Mouse (Mus musculus) C2C12 (cell line): Measurements from ENCODE around the gene Rnf114.

Experiments
- CEBPB ChIP-seq: IDR thresholded peaks from one replicate; pipeline ENCODE4 v1.6.1; 2011; ENCODE audit warnings: low read depth, mild to moderate bottlenecking, control low read depth, moderate library complexity
- CTCF ChIP-seq: IDR thresholded peaks from one replicate; pipeline ENCODE4 v1.5.1; 2011; ENCODE audit not compliant: control insufficient read depth, insufficient read depth, insufficient read length
- MAX ChIP-seq: IDR thresholded peaks from one replicate; pipeline ENCODE4 v1.6.1; 2011; ENCODE audit warnings: mild to moderate bottlenecking, control low read depth
- MYOG ChIP-seq: IDR thresholded peaks from one replicate; pipeline ENCODE4 v1.6.1; 2011; ENCODE audit not compliant: control insufficient read depth, insufficient read length; ENCODE audit errors: extremely low read depth
- USF1 ChIP-seq: IDR thresholded peaks from one replicate; pipeline ENCODE4 v1.6.1; 2011; ENCODE audit warnings: low read depth, mild to moderate bottlenecking, control low read depth, moderate library complexity

DNA sequence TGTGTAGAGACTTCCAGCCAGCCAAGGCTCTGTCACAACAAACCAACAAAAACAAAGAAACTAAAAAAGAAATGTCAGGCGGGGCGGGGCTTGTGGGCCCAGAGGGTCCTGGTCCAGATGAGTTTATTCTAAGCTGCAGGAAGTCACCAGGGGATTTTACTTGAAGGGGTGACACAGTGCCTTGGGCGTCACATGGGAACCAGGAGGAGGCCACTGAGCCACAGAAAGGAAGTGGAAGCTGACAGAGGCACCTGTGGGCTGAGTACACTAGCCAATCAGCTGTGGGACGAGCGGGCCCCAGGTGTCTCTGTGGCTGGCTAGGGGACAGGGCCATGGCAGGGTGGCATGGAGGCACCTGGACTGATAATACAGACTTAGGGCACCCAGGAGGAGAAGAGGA, 63.3 kb downstream of the Rnf114 start:
- TF ChIP-seq CTCF (no peak), USF1 (no peak), MAX (no peak), CEBPB (no peak), MYOG (no peak)
